Mouse (Mus musculus) bone marrow macrophage, adult 2 months (primary cell): ENCODE measurements around the gene Leng1. TPM values are rescaled to one million over a fixed set of nuclear protein-coding genes. Genes with fewer than 3 reads are reported as not detected.
"Not testable (repeated sequence)": the region's sequence is repeated elsewhere in the genome, so short reads cannot be mapped to it uniquely, and the experiment has no call there.

Experiments used
- H3K27ac ChIP-seq: 2 replicates; pipeline ENCODE4 v1.5.1; 2012; ENCODE audit warnings: low read depth, low read length; ENCODE audit not compliant: insufficient read depth
- H3K4me1 ChIP-seq: 2 replicates; pipeline ENCODE4 v1.6.1; 2012; ENCODE audit warnings: low read length; ENCODE audit not compliant: control insufficient read depth, insufficient read depth
- H3K4me3 ChIP-seq: 2 replicates; pipeline ENCODE4 v1.5.1; 2012; ENCODE audit warnings: mild to moderate bottlenecking, low read length, moderate library complexity; ENCODE audit not compliant: insufficient read depth
- CTCF ChIP-seq: IDR thresholded peaks from 2 replicates; pipeline ENCODE4 v1.5.1; 2012; ENCODE audit warnings: low read depth, mild to moderate bottlenecking, low read length, moderate library complexity
- POLR2A ChIP-seq: IDR thresholded peaks from 2 replicates; pipeline ENCODE4 v1.6.1; 2012; ENCODE audit warnings: mild to moderate bottlenecking, low read depth, low read length, borderline replicate concordance
- polyA plus RNA-seq: library from polyadenylated mRNA; stranded (reverse); fragments of >200 nt; gene quantifications from 2 replicates; pipeline ENCODE4 v1.2.4, GENCODE M21; 2012; ENCODE audit not compliant: missing spikeins, insufficient read depth, insufficient read length

The Leng1 gene
- polyA plus RNA-seq: 8.5 and 9.1 TPM in 2 replicates

DNA sequence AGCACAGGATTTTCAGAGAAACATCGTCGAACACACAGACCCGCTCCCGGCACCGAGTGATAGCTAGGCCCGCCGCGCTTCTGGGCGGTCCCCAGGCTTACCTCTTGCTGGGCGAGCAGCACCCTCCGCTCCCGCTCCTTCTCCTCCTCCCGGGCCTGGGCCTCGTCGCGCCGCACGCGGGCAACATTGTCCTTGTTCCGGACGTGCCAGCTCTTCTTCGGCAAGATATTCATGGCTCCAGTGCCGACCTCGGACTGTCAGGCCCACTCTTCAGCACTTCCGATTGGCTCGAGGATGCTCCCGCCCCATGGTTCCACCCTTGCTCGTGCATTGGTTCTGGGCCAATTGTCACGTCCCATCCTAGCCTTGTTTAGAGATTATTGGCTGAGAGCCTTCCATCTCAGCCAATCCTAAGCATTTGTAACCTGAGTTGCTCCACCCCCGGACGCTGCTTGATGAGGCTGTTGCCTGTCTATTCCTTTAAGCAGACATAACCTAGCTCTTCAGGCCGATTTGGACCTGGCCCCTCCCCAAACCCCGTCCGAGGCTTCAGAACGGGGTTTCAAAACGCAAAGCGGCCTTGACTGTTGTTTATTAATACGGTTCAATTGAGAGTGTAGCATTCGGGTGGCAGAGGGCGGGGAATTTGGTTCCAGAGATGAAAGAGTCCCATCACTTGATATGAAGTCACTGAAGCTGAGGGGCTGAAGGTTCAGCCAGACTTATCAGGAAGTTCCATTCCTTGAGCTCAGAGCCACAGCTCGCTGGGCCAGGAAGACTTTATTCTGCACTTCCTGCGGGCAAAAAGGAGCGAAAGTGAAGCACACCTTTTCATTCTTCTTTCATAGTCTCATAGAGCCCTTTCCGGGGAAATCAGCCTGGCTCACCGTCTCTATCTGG is at the start of gene Leng1:
Gene Leng1, minus strand, starts transcription at position 626 of the 900 bp plus-strand sequence.
- Histone ChIP-seq H3K27ac (peak within 1 kb of the TSS; percentile 79), H3K4me3 (peak within 1 kb of the TSS; percentile 86), H3K4me1 (peaks cover 14% of the 10 kb centered on the region)
- TF ChIP-seq CTCF (no peak), POLR2A (0 out of 2 replicates have a peak, but pooled peaks have one; percentile 45)

DNA sequence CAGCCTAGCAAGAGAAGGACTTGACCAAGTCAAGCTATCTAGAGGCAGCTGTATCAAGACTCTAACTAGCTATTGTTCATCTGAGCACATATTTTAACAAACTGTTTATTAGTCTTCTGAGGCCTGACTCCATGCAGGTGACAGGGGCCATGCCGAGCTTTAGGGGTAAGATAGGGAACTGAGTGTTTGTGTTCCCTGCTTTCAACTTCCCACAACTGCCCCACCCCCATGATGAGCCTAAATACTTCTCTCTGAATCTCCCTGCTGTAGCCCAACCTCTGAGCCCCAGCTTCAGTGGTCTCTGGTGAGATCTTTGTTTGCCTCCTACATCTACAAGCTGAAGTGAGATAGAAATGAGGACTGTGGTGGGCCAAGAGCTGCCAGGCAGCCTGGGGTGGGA is 49.6 kb upstream of the Leng1 start:
- Histone ChIP-seq H3K4me1 (peaks cover 52% of the 10 kb centered on the region), H3K4me3 (no peak overlapping the region), H3K27ac (0 out of 2 replicates have a peak overlapping the region, but pooled peaks have one; percentile 25)
- TF ChIP-seq POLR2A: no peak
- no peak for TF ChIP-seq CTCF

DNA sequence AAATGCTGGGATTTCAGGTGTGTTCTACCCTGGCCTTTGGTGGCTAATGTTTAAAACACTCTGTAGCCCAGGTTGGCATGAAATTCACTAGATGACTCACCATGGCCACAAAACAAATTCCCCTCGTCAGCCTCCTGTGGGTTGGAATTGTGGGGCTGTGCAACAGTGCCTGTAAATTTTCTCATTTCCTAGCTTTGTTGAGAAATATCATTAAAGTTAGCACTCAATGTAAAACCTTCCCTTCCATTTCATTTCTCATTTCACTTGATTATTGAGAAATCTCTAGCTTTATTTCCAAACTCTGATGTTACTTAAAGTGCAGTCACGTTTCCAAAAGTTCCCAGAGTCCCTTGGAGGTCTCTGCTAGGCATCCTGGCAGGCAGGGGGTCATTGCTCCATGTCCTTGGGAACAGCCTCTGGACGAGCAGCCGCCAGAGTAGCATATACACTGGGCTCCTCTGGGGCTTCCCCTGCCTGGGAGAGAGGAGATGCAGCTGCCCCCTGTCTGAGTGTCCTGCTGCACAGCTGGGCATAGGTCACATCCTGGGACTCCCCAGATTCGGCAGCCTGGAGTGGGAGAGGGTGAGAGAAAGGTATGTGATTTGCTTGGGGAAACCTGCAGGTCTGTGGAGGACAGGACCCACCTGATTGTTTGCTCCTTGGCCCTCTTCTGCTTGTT is 46.8 kb upstream of the Leng1 start:
- Histone ChIP-seq H3K4me1 (peaks cover 70% of the 10 kb centered on the region), H3K4me3 (no peak overlapping the region), H3K27ac (peak overlapping the region; percentile 20; the same call in 1 of the 2 replicates)
- TF ChIP-seq CTCF: no peak
- no peak for TF ChIP-seq POLR2A

DNA sequence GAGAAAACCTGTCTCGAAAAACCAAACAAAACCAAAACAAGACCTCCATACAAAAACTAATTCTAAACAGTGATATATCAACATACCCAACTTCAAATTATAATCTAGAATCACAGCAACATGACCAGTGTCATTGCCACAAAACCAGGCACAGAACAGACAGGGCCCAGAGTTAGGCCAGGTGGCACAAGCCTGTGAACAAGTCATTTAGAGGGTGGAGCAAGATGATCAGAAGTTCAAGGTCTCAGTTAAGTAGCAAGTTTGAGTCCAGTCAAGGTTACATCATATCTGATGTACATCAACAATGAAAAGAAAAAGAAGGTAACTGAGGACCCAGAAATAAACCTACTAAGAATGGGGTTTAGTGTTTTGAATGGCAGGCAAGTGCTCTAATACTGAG is 43.4 kb upstream of the Leng1 start:
- Histone ChIP-seq H3K4me1 (peaks cover 51% of the 10 kb centered on the region), H3K4me3 (no peak overlapping the region), H3K27ac (peak overlapping the region; percentile 78)
- no peak for TF ChIP-seq CTCF
- TF ChIP-seq POLR2A: no peak

DNA sequence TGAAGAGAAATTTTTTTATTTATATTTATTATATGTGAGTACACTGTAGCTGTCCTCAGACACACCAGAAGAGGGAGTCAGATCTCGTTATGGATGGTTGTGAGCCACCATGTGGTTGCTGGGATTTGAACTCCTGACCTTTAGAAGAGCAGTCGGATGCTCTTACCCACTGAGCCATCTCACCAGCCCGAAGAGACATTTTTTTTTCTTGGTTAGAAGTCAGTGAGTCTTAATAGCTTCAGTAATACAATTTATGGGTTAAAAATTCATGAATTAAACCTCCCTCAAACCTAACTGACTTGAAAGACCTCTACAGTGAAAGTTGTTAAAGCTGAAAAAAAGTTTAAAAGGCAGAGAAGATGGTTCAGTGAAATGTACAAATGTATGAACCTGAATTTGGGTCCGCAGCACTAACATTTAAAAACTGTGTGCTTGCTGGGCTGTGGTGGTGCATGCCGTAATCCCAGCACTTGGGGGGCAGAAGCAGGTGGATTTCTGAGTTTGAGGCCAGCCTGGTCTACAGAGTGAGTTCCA is 42.9 kb upstream of the Leng1 start:
- peaks cover 47% of the 10 kb centered on the region for H3K4me1 ChIP-seq
- peak overlapping the region; percentile 85 for H3K27ac ChIP-seq
- not testable (repeated sequence) for H3K4me3 ChIP-seq

DNA sequence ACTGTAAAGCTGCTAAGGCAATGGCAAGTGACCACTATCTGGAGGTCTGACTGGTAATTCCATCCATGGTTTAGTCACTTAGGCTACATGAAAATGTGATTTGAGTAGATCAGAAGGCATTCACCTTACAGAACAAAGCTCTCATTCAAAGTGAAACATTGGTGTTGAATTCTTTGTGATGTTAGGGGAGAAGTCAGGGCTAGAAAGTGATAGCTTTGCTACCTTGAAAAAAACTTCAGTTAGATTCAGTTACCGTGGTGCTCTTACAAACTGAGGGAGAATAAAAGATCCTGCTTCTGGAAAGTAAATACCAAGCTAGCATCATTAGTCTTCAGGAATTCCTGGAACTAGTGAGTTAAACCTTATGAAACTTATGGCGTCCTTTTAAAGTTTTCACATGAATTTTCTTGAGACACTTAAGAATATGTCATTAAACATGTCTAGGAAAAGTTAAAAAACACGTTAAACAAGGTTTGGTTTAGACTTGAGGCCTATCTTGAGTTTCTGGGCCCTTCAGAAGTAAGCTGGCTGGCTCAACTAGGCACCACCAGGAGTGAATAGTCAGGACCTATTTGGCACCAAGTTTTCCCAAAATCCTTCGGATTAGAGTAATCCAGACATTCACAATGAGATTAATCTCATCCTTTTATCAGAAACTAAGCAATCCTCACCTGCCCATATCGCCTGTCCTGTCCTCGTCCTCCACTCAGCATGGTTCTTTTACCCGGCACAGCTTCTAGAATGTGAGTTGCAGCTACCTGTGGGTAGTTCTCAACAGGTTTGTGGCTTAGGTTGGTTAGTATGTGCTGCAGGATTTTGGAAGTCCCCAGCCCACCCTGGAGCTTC is 42.2 kb upstream of the Leng1 start:
- peak overlapping the region; percentile 85 for H3K27ac ChIP-seq
- TF ChIP-seq CTCF (no peak), POLR2A (no peak)

DNA sequence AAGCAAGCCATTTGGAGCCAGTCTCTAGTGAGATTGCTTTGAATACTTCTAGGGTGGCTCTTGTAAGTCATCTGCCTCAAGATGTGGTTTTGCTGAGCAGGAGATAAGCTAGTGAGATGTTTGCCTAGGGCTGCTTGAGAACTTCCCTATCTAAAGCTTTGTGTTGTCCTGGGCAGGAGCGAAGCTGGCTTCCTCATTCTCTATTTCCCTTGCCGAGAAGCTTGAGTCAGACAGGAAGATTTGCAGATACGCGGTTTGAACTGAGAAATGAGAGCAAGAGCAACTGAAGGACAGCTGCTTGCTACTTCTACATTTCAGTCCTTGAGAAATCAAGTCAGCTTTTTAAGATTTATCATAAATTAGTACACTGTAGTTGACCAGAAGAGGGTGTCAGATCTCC is 41.4 kb upstream of the Leng1 start:
- peak overlapping the region; percentile 70; the same call in 1 of the 2 replicates for H3K4me3 ChIP-seq
- H3K4me1 ChIP-seq: peaks cover 34% of the 10 kb centered on the region
- TF ChIP-seq POLR2A: no peak
- TF ChIP-seq CTCF: no peak
- peak overlapping the region; percentile 98 for H3K27ac ChIP-seq

More for the DNA sequence above, 42.2 kb upstream of the Leng1 start:
- no peak overlapping the region for H3K4me3 ChIP-seq
- H3K4me1 ChIP-seq: peaks cover 41% of the 10 kb centered on the region

DNA sequence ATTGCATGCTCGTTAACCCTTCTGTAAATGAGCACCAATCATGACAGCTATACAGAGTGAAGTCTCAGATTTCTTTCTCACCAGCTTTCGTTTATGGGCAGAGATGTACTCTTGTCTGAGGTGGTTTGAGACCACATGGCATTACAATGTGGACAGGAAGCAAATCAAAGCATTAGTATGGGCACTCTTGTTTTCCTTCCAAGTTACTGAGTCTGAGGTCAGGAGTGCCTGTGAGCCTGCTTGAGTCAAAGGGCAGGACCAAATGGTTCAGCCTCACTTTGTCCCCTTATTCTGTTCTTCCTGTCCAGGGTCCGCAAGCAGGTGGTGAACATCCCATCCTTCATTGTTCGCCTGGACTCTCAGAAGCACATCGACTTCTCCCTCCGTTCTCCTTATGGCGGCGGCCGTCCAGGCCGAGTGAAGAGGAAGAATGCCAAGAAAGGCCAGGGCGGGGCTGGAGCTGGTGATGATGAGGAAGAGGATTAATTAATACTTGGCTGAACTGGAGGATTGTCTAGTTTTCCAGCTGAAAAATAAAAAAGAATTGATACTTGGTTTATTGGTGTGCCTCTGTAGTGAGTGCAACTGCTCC is 40.8 kb upstream of the Leng1 start:
- peak overlapping the region; percentile 98 for H3K27ac ChIP-seq
- peaks cover 30% of the 10 kb centered on the region for H3K4me1 ChIP-seq
- TF ChIP-seq CTCF (no peak), POLR2A (no peak)
- H3K4me3 ChIP-seq: peak overlapping the region; percentile 70

DNA sequence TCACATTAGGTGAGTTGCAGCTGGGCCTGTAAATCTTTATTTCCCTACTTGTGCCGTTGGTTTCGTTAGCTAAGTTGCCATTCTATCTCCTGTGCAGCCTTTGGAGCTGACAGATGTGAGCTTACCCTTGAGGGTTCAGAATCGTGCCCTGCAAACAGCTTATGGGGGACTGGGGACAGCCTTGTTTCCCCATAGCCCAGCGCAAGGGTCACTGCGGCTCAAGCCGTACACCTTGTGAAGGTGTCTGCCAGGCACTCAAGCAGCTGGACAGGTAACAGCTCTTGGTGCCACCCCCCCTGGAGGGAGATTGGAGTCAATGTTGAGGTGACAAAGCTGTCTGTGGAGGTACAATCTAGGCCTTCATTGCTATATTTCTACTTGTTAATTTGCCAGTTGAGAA is 40.3 kb upstream of the Leng1 start:
- peaks cover 29% of the 10 kb centered on the region for H3K4me1 ChIP-seq
- TF ChIP-seq CTCF (no peak), POLR2A (no peak)
- peak overlapping the region; percentile 70 for H3K4me3 ChIP-seq
- peak overlapping the region; percentile 98 for H3K27ac ChIP-seq

DNA sequence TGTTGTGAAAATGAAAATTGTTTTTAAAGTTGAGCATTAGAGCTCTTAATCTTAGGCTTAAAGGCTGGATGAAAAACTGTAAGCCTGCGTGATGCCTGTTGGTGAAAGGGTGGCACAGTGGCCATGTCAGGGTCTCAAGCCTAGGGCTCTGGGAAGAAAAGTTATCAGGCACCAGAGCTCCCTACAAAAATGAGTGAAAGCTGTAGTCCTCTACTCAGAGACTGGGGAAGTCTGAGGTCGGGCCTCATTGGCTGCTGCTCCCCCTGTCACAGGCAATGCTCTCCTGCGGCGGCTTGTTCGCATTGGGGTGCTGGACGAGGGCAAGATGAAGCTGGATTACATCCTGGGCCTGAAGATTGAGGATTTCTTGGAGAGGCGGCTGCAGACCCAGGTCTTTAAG is 39.8 kb upstream of the Leng1 start:
- Histone ChIP-seq H3K4me1 (peaks cover 24% of the 10 kb centered on the region), H3K4me3 (peak overlapping the region; percentile 70), H3K27ac (peak overlapping the region; percentile 98)
